In genomic region chr4:102685045-102685444, GRCm38 (mm10) we compare ENCODE assay signal across 13 mouse cellular contexts. TPM values are rescaled to one million over a fixed set of nuclear protein-coding genes. Genes with fewer than 3 reads are reported as not detected.
DNase-seq lines count a peak whose midpoint lies in the region; TF ChIP-seq lines count a peak whose summit lies in the region.
"Had no signal": no experiment of that assay in that cellular context is flagged by ENCODE, and none has a peak within 500 bp of the region (broad histone marks: within the 10 kb centered on the region; RNA-seq: fewer than 3 reads in every experiment).

No protein-coding gene starts in this region.

- H3K36me3 ChIP-seq in thymus, adult 2 months (ENCODE audit: control insufficient read depth, insufficient read depth, low read length) = no peaks in the 10 kb centered on the region
- H3K36me3 ChIP-seq: forebrain, embryonic 10.5 days; limb, embryonic 13.5 days; midbrain, embryonic 10.5 days had no signal

- H3K4me3 ChIP-seq in thymus, adult 2 months (ENCODE audit: control insufficient read depth, insufficient read depth, low read length) = no peak overlapping the region
- H3K4me3 ChIP-seq: forebrain, embryonic 10.5 days; limb, embryonic 13.5 days; midbrain, embryonic 10.5 days had no signal

- no peaks in the 10 kb centered on the region for H3K27me3 ChIP-seq in thymus, adult 2 months (ENCODE audit: control insufficient read depth, insufficient read depth, low read length)
- H3K27me3 ChIP-seq: limb, embryonic 13.5 days had no signal

- H3K27ac ChIP-seq in thymus, adult 2 months (ENCODE audit: control insufficient read depth, insufficient read depth, low read length) = no peak overlapping the region; the same call in 1 of the 2 replicates
- H3K27ac ChIP-seq: forebrain, embryonic 10.5 days; limb, embryonic 13.5 days; midbrain, embryonic 10.5 days had no signal

- DNase-seq in heart, adult 11 months = peak; percentile 93
- DNase-seq in heart, adult 8-10 months (ENCODE audit: low spot score) = no peak
- DNase-seq in brain, adult 2 months (ENCODE audit: low read depth, low spot score) = peak; percentile 39
- peak; percentile 26 to 44 for DNase-seq in layer of hippocampus, postnatal 10 days (ENCODE audit: low spot score in 2 of 2)
- DNase-seq in lung, postnatal 25 days (ENCODE audit: low spot score) = peak; percentile 29
- no peak for DNase-seq in cerebellum, adult 9-10 months
- no peak for DNase-seq in thymus, adult 2 months
- DNase-seq: cerebellum, adult 11 months; liver, postnatal 0 days; thymus, postnatal 36 days had no signal

- no peak for TF ChIP-seq POLR2A in thymus, adult 2 months (IDR thresholded peaks at IDR 0.05; ENCODE audit: control insufficient read depth, extremely low read depth, insufficient read depth, low read length, poor library complexity)

- no peak for TF ChIP-seq CTCF in thymus, adult 2 months (IDR thresholded peaks at IDR 0.05; ENCODE audit: borderline replicate concordance, control insufficient read depth, extremely low read depth, insufficient read depth, low read length, poor library complexity)

- H3K4me1 ChIP-seq in thymus, adult 2 months (replicated peaks; ENCODE audit: control insufficient read depth, insufficient read depth, low read length) = peaks cover 6% of the 10 kb centered on the region
- H3K4me1 ChIP-seq: forebrain, embryonic 10.5 days; limb, embryonic 13.5 days; midbrain, embryonic 10.5 days had no signal

- WGBS in thymus, adult 2 months = 3% methylated on average over 1 of the region's 1 CpGs

RNA-seq across cellular contexts. Expression of gene Sgip1, which starts 56.1 kb away (rescaled TPM):
- total RNA-seq in heart, adult 8-10 months (2022) = 1 to 10 TPM; 1.0 to 3.9 (median 1.9) TPM
- total RNA-seq in layer of hippocampus, postnatal 10 days (2021) = 100 to 1,000 TPM; 235 to 256 TPM
- 0.63 and 1.0 TPM in 2 replicates for polyA plus RNA-seq in thymus, adult 2 months (2012; rRNA removed)

Comparison
In these comparisons a context has a peak if more than half of its experiments do, and no peak if none do; other contexts are left out.
1. DNase-seq: peak in heart, adult 11 months (single experiment), brain, adult 2 months (single experiment), layer of hippocampus, postnatal 10 days (2 of 2) and lung, postnatal 25 days (single experiment); none in heart, adult 8-10 months (single experiment), cerebellum, adult 9-10 months (single experiment) and thymus, adult 2 months (single experiment).
2. RNA of gene Sgip1, which starts 56.1 kb away (total RNA-seq): 235 to 256 TPM in layer of hippocampus, postnatal 10 days; 1.0 to 3.9 TPM in heart, adult 8-10 months; every median in the first group is over 10 times any median in the second.